Mouse (Mus musculus): ENCODE measurements around the gene March2. TPM values are rescaled to one million over a fixed set of nuclear protein-coding genes. Genes with fewer than 3 reads are reported as not detected.
A peak's percentile ranks its signal among the peaks of the same experiment; 100 is the strongest.
"Not testable (repeated sequence)": the region's sequence is repeated elsewhere in the genome, so short reads cannot be mapped to it uniquely, and the experiment has no call there.

March2 gene
- 10 to 100 TPM; 81.5 to 82.1 TPM for total RNA-seq (2021)

DNA sequence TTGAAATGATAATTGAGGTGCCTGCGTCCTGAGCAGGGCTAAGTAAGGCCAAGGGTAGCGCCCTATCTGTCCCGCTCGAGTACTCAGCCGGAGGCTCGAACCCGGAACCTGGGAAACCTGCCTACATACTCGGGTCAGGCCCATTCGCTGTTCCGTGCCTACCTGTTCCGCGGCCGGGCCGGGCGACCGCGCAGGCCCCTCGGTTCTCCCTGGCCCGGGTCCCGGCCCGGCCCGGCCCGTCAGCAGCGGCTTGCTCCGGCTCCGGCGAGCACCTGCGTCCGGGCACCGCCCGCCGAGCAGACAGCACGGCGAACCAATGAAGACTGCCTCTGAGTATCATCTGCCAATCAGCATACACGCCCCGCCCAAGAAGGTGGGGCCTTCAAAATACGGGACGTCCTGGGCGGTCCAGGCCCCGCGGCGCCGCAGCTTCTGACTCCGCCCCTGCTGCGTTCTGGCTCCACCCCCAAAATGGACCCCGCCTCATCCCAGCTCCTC, at the start of gene March2:
TSS of gene March2 (minus strand) at position 287 of the 498 bp plus-strand sequence.
- intact Hi-C loops (cut with DNase I) = no loop called here
- peak; percentile 96 to 97 for DNase-seq (ENCODE audit: extremely low spot score in 1 of 2, low spot score in 2 of 2)

DNA sequence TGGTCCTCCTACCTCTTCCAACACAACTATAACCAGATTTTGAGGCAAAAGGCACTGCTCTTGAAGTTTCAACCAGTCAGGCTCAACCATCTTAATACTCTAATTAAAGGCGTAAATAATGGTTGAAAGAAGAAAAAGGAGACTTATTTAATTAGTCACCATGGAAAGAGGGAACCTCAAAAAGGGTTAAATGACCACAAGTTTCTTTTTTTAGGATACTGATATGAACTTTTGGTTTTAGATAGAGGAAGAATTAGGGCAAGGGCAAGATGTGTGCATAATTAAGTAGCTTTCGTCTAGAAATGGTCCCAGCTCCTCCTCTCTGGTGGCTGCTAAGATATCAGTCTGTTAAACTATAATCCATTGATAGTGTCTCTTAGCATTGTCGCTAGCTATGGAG, 47.9 kb upstream of the March2 start:
- intact Hi-C loops (cut with DNase I) = no loop called here
- DNase-seq (ENCODE audit: extremely low spot score in 1 of 2, low spot score in 2 of 2) = no peak

- intact Hi-C loops (cut with DNase I) = no loop called here
- peak; percentile 99 to 100 for DNase-seq (ENCODE audit: extremely low spot score in 1 of 2, low spot score in 2 of 2)
Measured at GRCm38 (mm10) chr17:33760255-33761165, 42.0 kb upstream of the March2 start, which contains the start of gene Rab11b. Gene Rab11b (minus strand): TSS chr17:33760530.

DNA sequence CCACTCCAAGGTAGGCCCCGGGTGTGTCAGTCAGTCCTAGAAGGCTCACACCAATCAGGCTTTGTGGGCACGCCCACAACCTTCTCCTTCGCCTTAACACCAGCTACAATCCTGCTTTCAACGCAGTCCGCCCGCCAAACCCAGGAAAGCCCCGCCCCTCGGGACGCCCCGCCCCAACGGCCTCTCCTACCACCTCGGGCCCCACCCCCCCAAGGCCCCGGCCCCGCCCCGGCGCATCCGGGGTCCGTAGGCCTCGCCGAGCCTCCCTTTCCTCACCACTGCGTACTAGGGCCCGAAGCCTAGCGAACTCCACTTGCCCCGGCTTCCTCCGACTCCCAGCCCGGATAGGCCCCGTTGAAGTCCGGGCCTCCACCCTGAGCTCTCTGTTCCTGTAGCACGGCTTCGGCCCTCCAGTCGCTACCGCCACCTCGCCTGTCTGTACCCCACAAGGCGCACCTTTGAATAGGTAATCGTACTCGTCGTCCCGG, 41.3 kb upstream of the March2 start:
- intact Hi-C loops (cut with DNase I) = no loop called here
- peak; percentile 83 to 95 for DNase-seq (ENCODE audit: extremely low spot score in 1 of 2, low spot score in 2 of 2)

DNA sequence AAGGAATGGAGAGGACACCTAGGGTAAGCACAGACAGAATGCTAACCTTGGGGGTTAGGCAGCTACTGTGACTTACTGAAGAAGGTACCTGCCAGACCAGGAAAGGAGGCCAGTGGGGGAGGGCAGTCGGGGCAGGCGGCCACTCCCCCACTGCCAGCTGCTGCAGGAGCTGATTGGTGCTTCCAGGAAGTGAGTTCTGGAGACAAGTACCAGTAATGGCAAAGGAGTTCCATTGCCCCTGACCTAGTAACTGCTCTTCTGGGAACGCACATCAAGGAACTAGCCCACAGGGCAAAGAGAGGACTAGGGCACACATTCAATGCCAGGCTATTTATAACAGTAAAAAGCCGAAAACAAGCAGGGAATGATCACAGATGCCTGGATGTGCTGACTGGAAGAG, 38.8 kb upstream of the March2 start:
- no peak for DNase-seq (ENCODE audit: extremely low spot score in 1 of 2, low spot score in 2 of 2)
- intact Hi-C loops (cut with DNase I) = no loop called here

GRCm38 (mm10) chr17:33756108-33756790, 37.8 kb upstream of the March2 start:
- intact Hi-C loops (cut with DNase I) = no loop called here
- no peak for DNase-seq (ENCODE audit: extremely low spot score in 1 of 2, low spot score in 2 of 2)

GRCm38 (mm10) chr17:33755418-33756107, 37.1 kb upstream of the March2 start:
- intact Hi-C loops (cut with DNase I) = no loop called here
- no peak for DNase-seq (ENCODE audit: extremely low spot score in 1 of 2, low spot score in 2 of 2)

DNA sequence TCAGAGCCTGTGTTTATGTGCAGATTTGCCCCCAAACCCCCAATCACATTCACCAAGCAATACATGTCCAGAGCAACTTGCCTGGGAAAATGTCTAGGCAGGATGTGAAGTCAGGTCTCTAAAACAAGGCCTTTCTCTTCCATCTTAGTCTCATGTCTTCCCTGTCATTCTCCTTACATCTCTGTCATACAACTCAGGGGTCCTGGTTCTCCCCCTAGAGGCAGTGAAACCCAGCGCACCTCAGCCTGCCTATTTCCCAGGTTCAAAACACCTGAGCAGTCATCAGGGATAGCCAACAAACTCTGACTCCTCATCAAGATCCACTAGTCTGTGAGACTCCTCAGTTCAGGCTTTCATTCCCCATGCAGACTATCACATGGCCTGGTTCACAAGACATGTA, 36.2 kb upstream of the March2 start:
- intact Hi-C loops (cut with DNase I) = no loop called here
- DNase-seq (ENCODE audit: extremely low spot score in 1 of 2, low spot score in 2 of 2) = no peak

- intact Hi-C loops (cut with DNase I) = no loop called here
- DNase-seq (ENCODE audit: extremely low spot score in 1 of 2, low spot score in 2 of 2) = no peak
Measured at GRCm38 (mm10) chr17:33752297-33752696, 33.8 kb upstream of the March2 start.

- no peak for DNase-seq (ENCODE audit: extremely low spot score in 1 of 2, low spot score in 2 of 2)
- intact Hi-C loops (cut with DNase I) = no loop called here
Measured at GRCm38 (mm10) chr17:33751181-33751580, 32.7 kb upstream of the March2 start.

DNA sequence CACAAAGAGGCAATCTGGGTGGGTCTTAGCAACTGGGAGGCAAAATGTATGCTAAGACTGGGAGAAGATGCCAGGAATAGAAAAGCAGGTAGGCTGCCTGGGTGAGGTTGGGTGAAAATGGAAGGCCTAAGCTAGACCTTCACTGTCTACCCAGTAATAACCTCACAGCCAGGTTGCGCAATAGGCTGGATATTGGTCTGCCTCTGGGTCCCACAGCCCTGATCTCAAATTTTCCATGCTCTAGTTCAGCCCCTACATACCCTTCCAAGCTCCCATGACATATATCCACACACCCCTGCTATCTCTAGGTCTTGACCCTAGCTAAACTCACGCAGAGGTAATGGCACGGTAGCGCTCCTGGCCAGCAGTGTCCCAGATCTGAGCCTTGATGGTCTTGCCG, 31.0 kb upstream of the March2 start:
- intact Hi-C loops (cut with DNase I) = no loop called here
- DNase-seq (ENCODE audit: extremely low spot score in 1 of 2, low spot score in 2 of 2) = no peak

- no peak for DNase-seq (ENCODE audit: extremely low spot score in 1 of 2, low spot score in 2 of 2)
- intact Hi-C loops (cut with DNase I) = no loop called here
Measured at GRCm38 (mm10) chr17:33746011-33746410, 27.5 kb upstream of the March2 start.

GRCm38 (mm10) chr17:33744686-33745384, 26.4 kb upstream of the March2 start:
- no peak for DNase-seq (ENCODE audit: extremely low spot score in 1 of 2, low spot score in 2 of 2)
- intact Hi-C loops (cut with DNase I) = no loop called here

GRCm38 (mm10) chr17:33742420-33742819, 23.9 kb upstream of the March2 start:
- no peak for DNase-seq (ENCODE audit: extremely low spot score in 1 of 2, low spot score in 2 of 2)
- intact Hi-C loops (cut with DNase I) = no loop called here

DNA sequence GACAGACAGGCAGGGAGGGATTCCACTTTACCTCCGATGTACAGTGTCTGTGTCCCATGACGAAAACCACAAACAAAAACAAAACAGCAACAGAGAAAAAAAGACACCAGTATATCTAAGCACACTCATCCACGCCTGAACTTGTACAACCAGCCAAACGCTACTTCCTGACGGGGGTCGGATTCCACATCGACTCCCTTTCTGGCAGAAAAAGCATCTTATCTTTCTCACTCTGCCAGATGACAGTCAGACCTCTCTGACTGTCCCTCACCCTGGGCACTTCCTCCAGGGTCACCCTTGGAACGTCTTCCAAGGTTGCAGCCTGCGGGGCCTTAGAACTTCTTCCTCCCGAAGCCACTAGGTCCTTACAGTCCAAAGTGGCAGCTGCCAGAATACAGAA, 15.1 kb upstream of the March2 start:
- DNase-seq (ENCODE audit: extremely low spot score in 1 of 2, low spot score in 2 of 2); intact Hi-C loops (cut with DNase I): not testable (repeated sequence)

DNA sequence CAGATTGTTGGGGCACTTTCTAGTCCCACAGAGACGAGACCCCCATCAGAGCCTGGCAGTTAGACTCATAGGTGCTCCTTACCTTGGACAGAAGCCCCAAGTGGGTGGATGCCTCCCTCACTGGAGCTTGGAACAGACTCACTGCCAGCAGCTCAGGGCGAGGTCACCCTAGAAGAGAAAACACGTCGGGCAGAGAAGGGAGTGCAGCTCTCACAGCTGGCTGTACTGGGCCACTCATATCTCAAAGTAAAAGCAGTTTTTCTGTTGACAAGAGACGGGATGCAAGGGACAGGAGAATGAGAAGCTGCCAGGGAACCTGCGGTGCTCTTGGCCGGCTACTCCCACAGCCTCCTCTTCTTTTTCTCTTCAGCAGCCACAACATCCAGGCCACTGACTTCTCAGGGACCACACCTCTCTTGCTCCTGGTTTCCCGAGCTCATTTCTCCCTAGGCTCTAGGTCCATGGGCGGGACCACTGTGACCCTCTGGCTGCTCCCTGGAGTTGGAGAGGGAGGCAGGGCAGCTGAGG, 14.2 kb upstream of the March2 start:
- DNase-seq (ENCODE audit: extremely low spot score in 1 of 2, low spot score in 2 of 2); intact Hi-C loops (cut with DNase I): not testable (repeated sequence)

- no peak for DNase-seq (ENCODE audit: extremely low spot score in 1 of 2, low spot score in 2 of 2)
- intact Hi-C loops (cut with DNase I) = loop anchor here (5.0 kb wide), 1 partner anchor 73 kb away; no protein-coding TSS in a partner anchor
Measured at GRCm38 (mm10) chr17:33729215-33729614, 10.7 kb upstream of the March2 start.

DNA sequence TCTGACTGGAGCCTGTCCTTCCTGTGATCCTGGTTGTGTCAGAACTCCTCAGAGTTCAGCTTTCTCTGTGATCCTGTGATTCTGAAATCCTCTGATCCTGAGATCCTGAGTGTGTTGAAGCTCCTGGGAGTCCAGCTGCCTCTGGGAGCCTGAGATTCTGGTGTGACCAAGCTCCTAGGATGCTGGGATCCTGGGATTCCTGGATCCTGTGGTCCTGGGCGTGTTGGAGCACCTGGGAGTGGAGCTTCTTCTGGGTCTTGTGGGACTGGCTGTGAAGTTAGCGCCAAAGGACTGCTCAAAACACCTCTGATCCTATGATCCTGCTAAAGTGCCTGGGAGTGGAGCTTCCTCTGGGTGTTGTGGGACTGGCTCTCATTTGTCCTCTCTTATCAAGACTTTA, 9.9 kb upstream of the March2 start:
- intact Hi-C loops (cut with DNase I) = loop anchor here (5.0 kb wide), 1 partner anchor 74 kb away; no protein-coding TSS in a partner anchor
- no peak for DNase-seq (ENCODE audit: extremely low spot score in 1 of 2, low spot score in 2 of 2)
